Mouse (Mus musculus) C2C12 (cell line): ENCODE measurements around the gene Vil1. TPM values are rescaled to one million over a fixed set of nuclear protein-coding genes. Genes with fewer than 3 reads are reported as not detected.
A peak's percentile ranks its signal among the peaks of the same experiment; 100 is the strongest.
"Not testable (repeated sequence)": the region's sequence is repeated elsewhere in the genome, so short reads cannot be mapped to it uniquely, and the experiment has no call there.

ENCODE experiments used
- H3K27me3 ChIP-seq: one replicate; pipeline ENCODE4 v1.6.1; 2011; ENCODE audit not compliant: control insufficient read depth, insufficient read depth, insufficient read length
- H3K36me3 ChIP-seq: one replicate; pipeline ENCODE4 v1.6.1; 2011; ENCODE audit not compliant: control insufficient read depth, insufficient read depth
- H3K4me3 ChIP-seq: one replicate; pipeline ENCODE4 v1.5.1; 2011; ENCODE audit warnings: mild to moderate bottlenecking, control low read depth; ENCODE audit not compliant: poor library complexity, insufficient read depth, severe bottlenecking
- H3K79me2 ChIP-seq: one replicate; pipeline ENCODE4 v1.6.1; 2011; ENCODE audit not compliant: control insufficient read depth, insufficient read depth
- H3K79me3 ChIP-seq: one replicate; pipeline ENCODE4 v1.6.1; 2011; ENCODE audit warnings: low read depth, control low read depth
- H3ac ChIP-seq: one replicate; pipeline ENCODE3; 2011; ENCODE audit warnings: low read depth; ENCODE audit not compliant: control insufficient read depth, insufficient read length
- CEBPB ChIP-seq: IDR thresholded peaks from one replicate; pipeline ENCODE4 v1.6.1; 2011; ENCODE audit warnings: low read depth, mild to moderate bottlenecking, control low read depth, moderate library complexity
- CTCF ChIP-seq: IDR thresholded peaks from one replicate; pipeline ENCODE4 v1.5.1; 2011; ENCODE audit not compliant: control insufficient read depth, insufficient read depth, insufficient read length
- FOSL1 ChIP-seq: IDR thresholded peaks from one replicate; pipeline ENCODE4 v1.8.0; 2011; ENCODE audit warnings: mild to moderate bottlenecking, low read length; ENCODE audit not compliant: poor library complexity, insufficient read depth, severe bottlenecking
- MAX ChIP-seq: IDR thresholded peaks from one replicate; pipeline ENCODE4 v1.6.1; 2011; ENCODE audit warnings: mild to moderate bottlenecking, control low read depth
- MYOD1 ChIP-seq: IDR thresholded peaks from one replicate; pipeline ENCODE4 v1.6.1; 2011; ENCODE audit warnings: low read depth; ENCODE audit not compliant: control insufficient read depth, insufficient read length
- MYOG ChIP-seq: IDR thresholded peaks from one replicate; pipeline ENCODE4 v1.6.1; 2011; ENCODE audit not compliant: control insufficient read depth, insufficient read length; ENCODE audit errors: extremely low read depth
- USF1 ChIP-seq: IDR thresholded peaks from one replicate; pipeline ENCODE4 v1.6.1; 2011; ENCODE audit warnings: low read depth, mild to moderate bottlenecking, control low read depth, moderate library complexity
- polyA plus RNA-seq: library from polyadenylated mRNA; unstranded; fragments of >200 nt; fragmentation: generic; extraction: Trizol; gene quantifications from one replicate; pipeline ENCODE4 v1.2.1, GENCODE M21; 2012; ENCODE audit warnings: missing spikeins

Vil1 gene
- polyA plus RNA-seq, 1 experiment: 0.02 TPM

GRCm38 (mm10) chr1:74393010-74393409 is 16.2 kb upstream of the Vil1 start:
- H3ac ChIP-seq: no peak overlapping the region
- TF ChIP-seq CTCF (no peak), USF1 (no peak), FOSL1 (no peak), CEBPB (no peak), MAX (no peak)

GRCm38 (mm10) chr1:74393697-74394096 is 15.5 kb upstream of the Vil1 start:
- H3K4me3 ChIP-seq: no peak overlapping the region
- H3ac ChIP-seq: no peak overlapping the region
- TF ChIP-seq MYOD1: no peak
- no peak for TF ChIP-seq MYOG
- no peak for TF ChIP-seq FOSL1
- no peak for TF ChIP-seq CEBPB
- TF ChIP-seq CTCF: no peak
- no peak for TF ChIP-seq USF1
- TF ChIP-seq MAX: no peak
- H3K36me3 ChIP-seq: peaks cover 22% of the 10 kb centered on the region
- peaks cover 25% of the 10 kb centered on the region for H3K79me3 ChIP-seq
- H3K79me2 ChIP-seq: peaks cover 38% of the 10 kb centered on the region
- no peaks in the 10 kb centered on the region for H3K27me3 ChIP-seq

More at GRCm38 (mm10) chr1:74393010-74393409, 16.2 kb upstream of the Vil1 start:
- H3K27me3 ChIP-seq: no peaks in the 10 kb centered on the region
- peaks cover 38% of the 10 kb centered on the region for H3K79me2 ChIP-seq
- peaks cover 22% of the 10 kb centered on the region for H3K36me3 ChIP-seq
- peaks cover 25% of the 10 kb centered on the region for H3K79me3 ChIP-seq
- H3K4me3 ChIP-seq: peak overlapping the region; percentile 78

GRCm38 (mm10) chr1:74394311-74394710 is 14.9 kb upstream of the Vil1 start:
- TF ChIP-seq USF1 (no peak), MAX (no peak), FOSL1 (no peak), MYOD1 (no peak), CTCF (no peak), CEBPB (no peak), MYOG (no peak)
- Histone ChIP-seq H3K27me3 (no peaks in the 10 kb centered on the region), H3K79me3 (peaks cover 25% of the 10 kb centered on the region), H3K79me2 (peaks cover 38% of the 10 kb centered on the region), H3ac (no peak overlapping the region), H3K36me3 (peaks cover 22% of the 10 kb centered on the region), H3K4me3 (no peak overlapping the region)

GRCm38 (mm10) chr1:74394858-74395257 is 14.3 kb upstream of the Vil1 start:
- peaks cover 38% of the 10 kb centered on the region for H3K79me2 ChIP-seq
- H3ac ChIP-seq: no peak overlapping the region
- H3K4me3 ChIP-seq: no peak overlapping the region
- peaks cover 25% of the 10 kb centered on the region for H3K79me3 ChIP-seq
- no peaks in the 10 kb centered on the region for H3K27me3 ChIP-seq
- TF ChIP-seq CTCF (no peak), MYOD1 (no peak), MYOG (no peak), USF1 (no peak), FOSL1 (no peak)
- H3K36me3 ChIP-seq: peaks cover 22% of the 10 kb centered on the region

GRCm38 (mm10) chr1:74395290-74395689 is 13.9 kb upstream of the Vil1 start:
- H3K4me3 ChIP-seq: no peak overlapping the region
- H3K27me3 ChIP-seq: no peaks in the 10 kb centered on the region
- H3K79me2 ChIP-seq: peaks cover 38% of the 10 kb centered on the region
- no peak for TF ChIP-seq MYOD1
- no peak overlapping the region for H3ac ChIP-seq
- peaks cover 25% of the 10 kb centered on the region for H3K79me3 ChIP-seq
- H3K36me3 ChIP-seq: peaks cover 22% of the 10 kb centered on the region

- H3ac ChIP-seq, H3K4me3 ChIP-seq, H3K27me3 ChIP-seq: not testable (repeated sequence)
- peaks cover 22% of the 10 kb centered on the region for H3K36me3 ChIP-seq
- H3K79me3 ChIP-seq: peaks cover 25% of the 10 kb centered on the region
- TF ChIP-seq USF1: peak; percentile 76
- peaks cover 37% of the 10 kb centered on the region for H3K79me2 ChIP-seq
Measured at GRCm38 (mm10) chr1:74396456-74397222, 12.5 kb upstream of the Vil1 start.
